Mouse (Mus musculus) embryo, embryonic 11 days (tissue): ENCODE data around the gene Cd34.

Experiments
- DNase-seq: peaks from one replicate; pipeline ENCODE4 v3.0.0-alpha.2; 2015

Cd34 gene

DNA sequence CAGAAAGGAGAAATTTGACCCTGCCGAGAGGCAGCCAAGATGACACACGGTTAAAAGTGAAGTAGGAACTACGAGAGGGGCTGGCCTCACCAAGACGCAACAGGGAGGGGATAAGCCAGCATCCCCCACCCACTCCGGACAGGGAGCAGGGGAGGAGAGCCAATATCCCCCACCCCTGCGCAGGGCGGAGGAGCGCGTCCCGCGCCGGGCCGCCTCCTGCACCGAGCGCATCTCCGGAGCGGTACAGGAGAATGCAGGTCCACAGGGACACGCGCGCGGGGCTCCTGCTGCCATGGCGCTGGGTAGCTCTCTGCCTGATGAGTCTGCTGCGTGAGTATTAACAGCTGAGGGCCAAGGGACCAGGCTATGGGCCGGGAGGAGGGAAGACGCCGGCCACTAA, at the start of gene Cd34:
TSS of gene Cd34 (plus strand) at position 105 of the 400 bp plus-strand sequence.
- peak; percentile 66 for DNase-seq

DNA sequence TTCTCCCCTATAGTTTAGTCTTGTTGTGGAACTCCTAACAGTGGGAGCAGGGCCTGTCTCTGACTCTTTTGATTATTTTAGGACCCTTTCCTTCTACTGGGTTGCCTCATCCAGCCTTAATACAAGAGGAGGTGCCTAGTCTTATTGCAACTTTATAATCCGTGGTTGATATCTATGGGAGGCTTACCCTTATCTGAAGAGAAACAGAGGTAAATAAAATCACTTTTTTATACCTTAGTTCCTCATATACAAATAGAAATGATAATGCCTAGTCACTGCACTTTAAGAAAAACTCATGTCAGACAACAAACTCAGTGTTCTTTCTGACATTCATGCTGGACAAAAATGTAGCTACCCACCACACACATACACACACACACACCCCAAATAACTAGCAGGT, 44.1 kb upstream of the Cd34 start:
- no peak for DNase-seq

DNA sequence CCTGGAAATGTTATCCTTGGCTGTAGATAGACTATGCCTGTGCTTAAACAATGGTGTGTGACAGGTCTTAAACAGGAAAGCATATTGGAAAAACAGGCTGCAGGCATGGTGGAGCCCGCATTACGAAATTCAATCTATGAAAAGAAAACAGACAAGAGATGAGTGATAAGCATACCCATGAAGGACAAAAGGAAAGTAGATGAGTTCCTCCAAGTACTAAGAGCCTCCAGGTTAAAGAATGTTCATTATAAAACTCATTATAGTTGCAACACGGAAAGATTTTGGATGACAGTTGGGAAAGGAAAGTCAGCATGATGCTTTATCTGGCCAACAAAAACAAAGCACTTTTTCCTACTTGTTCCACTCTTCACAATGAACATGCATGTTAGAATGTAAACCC, 43.3 kb upstream of the Cd34 start:
- no peak for DNase-seq

DNA sequence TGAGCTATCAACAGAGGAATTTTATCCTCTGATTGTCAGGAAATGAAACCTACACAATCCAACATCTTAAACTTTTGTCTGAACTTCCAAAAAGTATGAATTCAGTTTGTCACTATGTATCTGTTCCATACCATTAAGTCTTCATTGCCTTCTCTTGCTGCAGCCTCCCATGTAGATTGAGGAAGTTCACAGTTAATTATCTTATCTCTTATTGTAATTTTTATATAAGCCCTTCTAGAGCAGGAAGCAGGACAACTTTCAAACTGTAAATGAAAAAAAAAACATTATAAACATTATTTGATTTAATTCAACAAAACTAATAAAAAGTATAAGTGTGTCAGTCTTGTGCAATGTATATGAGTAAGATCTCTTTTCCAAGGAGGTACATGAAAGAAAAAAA, 37.5 kb upstream of the Cd34 start:
- DNase-seq, result no peak

DNA sequence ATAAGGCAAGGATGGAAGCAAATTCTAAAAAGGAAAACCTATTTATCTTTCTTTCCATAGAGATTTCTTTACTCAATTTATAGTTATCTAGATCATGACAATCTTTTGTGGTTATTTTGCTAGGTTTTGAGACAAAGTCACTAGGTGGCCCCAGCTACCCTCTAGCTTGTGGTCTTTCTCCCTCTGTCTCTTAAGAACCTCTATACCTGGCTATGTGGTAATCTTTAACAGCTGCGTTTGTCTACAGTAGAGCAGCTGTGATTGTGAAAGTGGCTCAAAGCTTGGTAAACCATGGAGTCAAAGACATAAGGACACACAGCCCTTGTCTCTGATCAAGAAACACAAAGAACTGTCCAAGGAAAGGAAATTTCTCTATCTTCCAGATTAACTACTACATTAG, 36.8 kb upstream of the Cd34 start:
- no peak for DNase-seq

DNA sequence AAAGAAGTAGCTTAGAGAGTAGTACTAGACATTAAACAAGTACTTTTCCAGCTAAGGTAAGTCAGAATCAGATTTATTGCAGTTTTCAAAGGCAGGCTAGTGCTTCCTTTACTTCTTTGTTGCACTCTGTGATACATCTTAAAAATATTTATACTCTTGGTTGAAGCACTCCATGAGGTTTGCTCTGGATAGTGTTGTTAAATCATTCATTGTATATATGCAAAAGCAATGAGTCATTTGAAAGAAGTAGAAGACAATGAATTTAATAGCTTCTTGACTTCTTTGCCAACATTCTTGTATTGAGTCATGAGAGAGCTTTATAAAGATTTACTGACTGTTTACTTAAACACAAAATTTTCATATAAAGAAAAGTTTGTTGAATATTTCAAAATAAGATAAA, 29.7 kb upstream of the Cd34 start:
- DNase-seq, result no peak

DNA sequence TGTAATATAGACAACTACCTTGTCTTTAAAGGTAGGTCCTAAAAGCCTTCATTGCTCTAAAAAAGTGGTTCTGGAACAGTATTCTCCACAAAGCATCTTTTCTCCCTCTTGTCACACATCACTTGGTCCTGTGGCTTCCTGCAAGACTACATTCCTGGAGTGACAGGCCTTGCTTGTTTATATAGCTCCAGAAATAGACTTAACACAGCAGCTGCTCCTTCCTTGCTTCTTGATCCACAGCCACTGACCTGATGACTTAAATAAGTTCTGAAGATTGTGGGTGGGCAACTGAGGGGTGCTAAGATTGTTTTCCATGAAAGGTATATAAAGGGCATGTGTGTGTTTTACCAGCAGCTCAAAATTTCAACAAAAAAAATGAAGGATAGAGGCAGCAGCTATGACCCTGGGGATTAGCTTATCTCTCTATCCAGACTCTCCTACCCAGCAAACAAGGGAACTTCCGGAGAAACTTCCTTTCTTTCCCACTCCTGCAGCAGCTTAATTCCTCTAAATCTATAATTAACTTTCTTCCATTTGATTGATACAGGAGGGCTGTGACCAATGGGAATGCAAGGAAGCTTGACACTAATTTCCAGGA, 12.8 kb upstream of the Cd34 start:
- no peak for DNase-seq

DNA sequence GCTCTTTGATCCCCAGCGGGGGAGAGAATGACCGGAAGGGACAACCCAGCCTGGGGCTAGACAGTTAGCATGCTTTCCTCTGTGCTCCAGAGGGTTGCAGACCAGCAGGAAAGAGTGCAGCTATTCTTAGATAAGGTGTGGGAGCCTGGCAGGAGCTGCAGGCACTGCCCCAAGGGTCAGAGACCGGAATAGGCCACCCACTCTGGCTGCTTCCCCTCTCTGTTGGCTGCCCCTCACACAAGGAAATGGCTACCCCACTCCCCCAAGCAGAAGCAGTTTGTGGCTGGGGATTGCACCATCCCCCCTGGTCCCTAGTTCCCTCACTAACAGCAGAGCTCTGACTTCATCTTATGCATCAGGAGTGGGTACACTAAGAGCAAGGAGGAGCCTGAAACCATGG, 10.7 kb upstream of the Cd34 start:
- no peak for DNase-seq

DNA sequence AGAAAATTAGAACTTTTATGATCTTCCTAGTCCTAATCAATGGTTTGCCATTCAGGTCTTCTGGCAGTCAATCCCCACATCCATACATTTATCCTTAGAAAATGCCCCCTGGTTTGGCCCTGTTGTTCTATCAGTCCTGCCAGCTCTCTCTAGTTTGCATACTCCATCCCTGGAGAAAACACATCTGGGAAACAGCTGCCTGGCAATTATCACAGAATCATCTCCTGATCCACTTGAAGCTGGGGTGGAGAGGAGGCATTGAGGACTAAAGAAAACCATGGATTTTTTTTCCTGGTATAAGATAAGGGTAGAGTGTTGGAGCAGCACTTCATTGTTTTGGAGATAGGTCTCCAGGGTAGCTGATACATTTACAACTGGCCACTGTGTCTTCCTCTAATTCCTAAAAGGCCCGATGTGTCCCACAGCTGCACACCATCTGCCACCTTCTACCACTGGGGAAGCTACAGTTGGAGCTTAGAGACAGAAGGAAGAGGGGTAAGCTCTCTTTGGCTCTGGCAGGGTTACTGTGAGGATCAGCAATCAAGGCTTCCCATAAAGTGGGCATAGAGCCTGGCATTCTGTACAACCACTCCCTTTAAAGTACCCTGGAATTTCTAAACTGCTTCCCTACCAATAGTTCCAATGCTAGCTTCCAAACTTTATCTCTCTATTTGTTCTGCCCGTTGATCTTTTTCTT, 9.2 kb upstream of the Cd34 start:
- DNase-seq, result no peak

DNA sequence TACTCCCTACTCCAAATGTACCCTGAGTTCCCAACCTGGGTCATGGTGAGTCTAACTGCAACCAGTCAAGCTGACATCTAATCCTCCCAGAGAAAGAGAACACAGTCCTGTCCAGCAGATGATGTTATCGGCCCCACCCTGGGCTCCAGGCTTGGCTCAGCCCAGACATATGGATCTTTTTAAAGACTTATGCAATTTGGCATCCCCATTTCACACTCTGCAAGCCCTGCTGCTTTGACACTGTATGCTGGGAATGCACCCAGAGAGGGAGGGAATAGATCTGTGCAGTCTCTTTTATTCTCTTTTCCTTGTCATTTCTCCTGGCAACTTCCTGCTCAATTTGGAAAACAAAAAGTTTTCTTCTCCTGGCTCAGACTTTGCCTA, 8.7 kb upstream of the Cd34 start:
- peak; percentile 23 for DNase-seq

DNA sequence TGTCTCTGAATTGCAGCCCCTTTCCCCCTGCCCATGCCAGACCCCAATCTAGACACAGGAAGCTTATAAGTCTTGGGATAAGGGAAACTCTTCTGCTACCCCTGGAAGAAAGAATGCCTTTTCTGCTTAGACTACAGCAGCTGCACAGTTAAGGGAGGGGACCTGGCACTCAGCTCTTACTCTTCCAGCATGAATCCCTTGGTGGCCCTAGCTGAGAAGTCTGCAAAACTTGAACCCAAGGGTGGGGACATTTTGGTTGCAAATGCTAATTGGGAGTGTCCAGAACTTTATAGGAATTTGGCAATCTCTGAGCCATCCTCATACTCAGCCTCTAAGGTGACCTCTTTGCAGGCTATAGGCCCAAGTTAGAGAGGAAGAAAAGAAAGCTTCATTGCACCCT, 7.9 kb upstream of the Cd34 start:
- DNase-seq, result no peak

DNA sequence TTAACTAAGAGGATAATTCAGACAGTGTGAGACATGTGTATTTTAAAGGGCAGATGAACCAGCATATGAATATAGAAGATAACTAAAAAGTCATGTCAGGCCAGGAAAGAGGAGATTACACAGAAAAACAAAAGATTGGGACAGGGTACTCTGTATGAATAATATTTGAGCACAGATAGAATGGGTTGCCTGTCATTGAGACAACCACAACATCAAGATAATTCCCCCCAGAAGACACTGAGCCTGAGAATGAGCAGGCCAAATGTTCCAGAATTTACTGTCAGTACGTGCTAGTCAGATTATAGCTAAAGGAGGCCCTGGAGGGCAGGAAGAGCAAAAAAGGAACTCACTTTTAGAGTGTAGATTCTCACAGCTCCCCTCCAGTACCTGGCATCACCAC, 3.3 kb upstream of the Cd34 start:
- no peak for DNase-seq

DNA sequence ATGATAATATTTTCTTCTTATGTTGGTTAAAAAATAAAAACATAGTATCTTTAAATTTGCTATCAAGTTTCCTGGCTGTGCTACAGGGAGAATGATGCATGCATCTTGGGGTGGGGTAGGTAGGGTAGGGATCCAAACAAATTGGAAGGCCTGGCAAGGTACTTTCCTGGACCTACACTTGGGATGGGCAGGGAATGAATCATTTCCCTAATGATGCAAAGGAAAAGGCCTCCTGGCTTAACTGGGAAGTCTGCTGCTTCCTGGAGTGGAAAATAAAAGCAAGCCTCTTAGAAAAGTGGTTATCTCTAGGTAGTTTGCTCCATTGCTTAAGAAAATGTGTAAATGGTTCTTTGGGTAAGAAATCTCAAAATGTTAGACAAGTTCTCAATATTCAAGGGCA, 2.9 kb downstream of the Cd34 start:
- no peak for DNase-seq

DNA sequence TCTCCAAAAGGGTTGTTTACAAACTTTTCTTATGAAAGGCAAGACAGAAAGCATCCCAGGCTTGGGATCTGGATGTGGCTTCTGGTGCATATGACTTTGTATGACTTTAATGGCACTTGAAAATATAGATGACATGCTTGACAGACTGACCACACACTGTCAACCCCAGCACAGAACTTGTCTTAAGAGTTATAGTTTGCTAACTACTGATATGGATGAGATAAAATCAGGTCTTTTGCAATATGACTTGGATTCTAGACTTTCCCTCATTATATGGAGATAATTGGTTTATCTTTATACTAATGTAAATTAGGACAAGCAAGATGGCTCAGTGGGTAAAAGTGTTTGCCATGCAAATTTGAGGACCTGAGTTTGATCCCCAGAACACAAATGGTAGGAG, 4.3 kb downstream of the Cd34 start:
- no peak for DNase-seq

DNA sequence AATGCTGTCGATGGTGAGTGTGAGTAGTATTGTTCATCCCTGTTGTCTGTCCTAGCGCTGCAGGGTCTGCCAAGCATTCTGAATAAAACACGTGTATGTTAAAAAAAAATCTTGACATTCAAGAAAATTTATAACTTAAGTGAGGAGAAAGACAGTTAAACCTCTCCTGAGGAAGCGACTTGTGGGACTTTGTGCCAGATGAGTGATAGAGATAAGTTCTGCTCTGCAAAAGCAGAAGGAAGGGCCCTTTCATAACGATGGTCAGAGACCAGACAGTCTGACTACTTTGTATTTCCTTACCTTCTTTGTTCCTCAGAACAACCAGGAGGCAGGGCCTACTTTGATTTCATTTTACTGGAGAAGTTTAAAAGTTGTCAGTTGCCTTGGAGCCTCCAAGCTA, 4.9 kb downstream of the Cd34 start:
- DNase-seq, result no peak

DNA sequence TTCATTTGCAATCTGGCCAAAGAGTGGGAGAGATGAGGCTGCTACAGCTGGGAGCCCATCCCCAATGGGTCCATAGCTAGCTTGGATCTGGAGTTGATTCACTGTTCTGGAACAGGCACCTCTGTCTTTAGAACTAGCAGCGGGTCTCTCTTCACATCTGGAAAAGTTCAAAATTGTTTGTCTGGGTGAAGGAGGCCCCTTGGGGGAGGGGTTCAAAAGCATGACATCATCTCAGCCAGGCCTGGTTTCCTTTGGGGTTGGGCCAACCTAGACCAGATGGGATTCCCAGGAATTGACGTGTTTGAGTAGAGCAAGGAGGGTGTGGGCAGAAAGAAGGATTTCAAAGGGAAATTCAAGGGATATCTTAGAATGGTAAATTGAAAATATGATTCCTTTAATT, 6.8 kb downstream of the Cd34 start:
- no peak for DNase-seq

DNA sequence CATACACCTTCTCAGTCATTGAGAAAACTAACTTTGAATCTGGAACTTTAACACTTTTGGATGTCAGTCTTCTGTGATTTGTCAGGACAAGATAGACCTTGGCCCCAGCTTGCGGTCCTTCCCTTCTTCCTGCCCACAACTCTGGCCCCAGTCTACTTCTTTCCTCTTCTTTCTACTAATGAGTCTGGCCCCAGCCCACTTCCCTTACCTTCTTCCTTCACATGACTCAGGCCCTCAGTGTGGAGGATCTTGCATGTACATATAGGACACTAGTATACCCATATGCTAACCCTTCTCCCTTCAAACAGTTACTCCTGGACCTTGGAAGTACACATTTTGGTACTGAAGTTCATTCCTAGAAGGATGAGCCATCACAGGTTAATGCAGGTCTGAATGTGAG, 7.8 kb downstream of the Cd34 start:
- DNase-seq, result no peak

DNA sequence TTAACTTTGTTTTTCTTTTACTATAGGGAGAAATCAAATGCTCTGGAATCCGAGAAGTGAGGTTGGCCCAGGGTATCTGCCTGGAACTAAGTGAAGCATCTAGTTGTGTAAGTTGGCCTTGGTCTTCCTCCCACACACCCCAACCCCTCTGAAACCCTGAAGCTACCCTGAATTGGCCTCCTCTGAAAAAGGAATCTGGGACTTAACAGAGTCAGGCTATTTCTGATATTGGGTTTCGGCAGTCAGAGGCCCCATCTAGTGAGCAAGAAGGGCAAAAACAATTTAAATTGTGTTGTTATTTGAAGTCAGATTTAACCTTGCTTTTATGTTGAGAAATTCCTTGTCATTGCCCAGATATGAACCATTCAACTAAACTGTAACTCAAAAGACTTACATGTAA, 12.3 kb downstream of the Cd34 start:
- DNase-seq, result peak; percentile 28

DNA sequence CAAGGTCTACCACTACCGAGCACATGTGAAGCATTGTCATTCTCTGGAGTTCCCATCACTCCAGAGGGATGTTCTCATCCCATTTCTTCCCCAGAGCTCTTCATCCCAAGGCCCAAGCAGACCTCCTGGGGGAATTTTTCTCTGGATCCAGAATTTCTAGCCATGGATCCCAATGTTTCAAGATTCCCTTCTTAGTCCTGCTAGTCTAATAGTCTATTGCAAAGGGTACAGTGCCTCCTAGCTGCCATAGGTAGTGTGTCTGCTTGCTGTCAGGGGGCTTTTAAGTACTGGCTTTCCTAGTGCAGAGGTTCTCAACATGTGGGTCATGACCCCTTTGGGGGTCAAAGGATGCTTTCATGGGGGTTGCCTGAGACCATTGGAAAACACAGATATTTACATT, 14.3 kb downstream of the Cd34 start:
- no peak for DNase-seq

DNA sequence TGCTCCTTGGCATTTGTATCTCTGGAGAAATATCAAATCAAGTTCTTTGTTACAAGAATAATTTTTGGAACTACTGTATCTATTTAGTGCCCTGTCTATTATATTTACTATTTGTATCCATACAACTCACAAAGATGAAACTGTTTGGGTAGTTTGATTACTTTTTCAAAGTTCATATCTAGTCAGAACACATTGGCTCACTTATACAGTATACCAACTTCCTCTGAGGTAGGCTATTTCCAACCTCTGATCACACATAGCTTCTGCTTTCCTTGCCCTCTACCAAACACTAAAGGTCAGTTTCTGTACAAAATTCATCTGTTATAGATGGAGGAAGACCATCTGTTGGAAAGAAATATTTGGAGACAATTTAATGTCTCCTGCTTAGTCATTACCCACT, 16.1 kb downstream of the Cd34 start:
- DNase-seq, result no peak

DNA sequence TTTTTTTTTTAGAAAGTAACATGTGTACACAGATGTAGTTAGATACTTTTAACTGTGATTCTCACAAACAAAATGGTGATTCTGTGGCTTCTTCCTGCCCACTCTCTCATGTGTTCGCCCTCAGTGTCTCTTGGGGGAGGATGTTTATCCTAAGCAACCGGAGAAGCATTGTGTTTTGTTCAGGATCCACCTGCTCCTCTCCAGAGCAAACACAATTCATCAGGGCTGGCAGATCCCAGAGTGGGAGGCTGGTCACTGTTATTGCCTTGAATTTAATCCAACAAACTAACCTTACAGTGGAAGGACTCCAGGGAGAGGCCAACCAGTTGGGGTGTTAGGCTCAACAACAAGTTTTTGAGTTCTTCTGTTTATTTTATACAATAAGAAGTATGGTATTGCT, 17.1 kb downstream of the Cd34 start:
- no peak for DNase-seq

DNA sequence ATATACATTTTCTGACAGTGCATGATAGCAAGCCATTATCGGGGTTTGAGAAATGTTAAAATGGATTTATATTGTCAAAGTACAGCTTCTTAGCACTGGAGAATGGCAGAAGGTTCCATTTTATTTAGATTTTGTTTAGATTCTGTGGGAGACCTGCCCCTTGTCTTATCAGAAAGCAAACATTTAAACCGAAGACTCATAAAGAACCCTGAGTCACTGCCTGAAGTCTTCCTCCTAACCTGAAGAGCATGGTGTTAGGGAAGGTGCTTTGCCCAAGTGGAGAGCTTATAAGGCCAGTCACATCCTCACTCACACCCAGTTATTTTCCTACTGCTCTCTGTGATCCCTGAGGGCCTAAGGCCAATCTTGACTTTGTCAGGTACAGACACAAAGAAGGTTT, 18.4 kb downstream of the Cd34 start:
- no peak for DNase-seq

DNA sequence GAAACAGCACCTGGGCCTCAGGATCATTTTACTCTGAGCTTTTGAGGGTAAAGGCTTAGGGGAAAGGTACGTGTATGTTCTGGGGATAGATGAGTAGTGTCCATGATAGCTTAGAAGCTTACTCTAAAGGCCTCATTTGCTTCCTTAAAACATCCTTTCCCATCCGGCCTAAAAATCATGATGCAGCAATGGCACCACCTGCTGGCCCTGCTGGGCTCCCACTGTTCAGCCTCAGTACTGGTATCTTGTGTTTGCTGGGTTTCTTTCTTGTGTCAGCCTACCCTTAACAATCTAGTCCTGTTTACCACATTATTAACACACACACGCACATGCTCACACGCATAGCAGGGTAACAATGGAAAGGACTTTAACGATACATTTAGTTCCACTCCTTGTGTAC, 23.6 kb downstream of the Cd34 start:
- peak; percentile 71 for DNase-seq

DNA sequence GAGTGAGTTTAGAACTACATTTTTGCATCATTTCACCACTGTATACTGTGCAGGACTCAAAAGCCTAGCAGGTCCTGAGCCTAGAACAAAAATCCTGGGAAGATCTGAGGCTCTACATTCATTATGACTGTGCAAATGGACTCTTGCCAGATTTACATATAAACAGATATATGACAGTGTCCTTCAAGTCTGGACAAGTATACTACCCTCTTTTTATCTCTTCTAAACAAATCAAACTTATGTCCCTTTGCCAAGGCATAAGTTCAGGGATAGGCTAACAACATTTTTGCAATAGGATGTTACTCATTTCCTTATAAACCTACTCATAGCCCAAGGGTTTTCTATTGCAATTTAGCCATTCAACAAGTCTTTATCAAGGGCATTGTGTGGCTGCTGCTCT, 24.1 kb downstream of the Cd34 start:
- DNase-seq, result no peak

DNA sequence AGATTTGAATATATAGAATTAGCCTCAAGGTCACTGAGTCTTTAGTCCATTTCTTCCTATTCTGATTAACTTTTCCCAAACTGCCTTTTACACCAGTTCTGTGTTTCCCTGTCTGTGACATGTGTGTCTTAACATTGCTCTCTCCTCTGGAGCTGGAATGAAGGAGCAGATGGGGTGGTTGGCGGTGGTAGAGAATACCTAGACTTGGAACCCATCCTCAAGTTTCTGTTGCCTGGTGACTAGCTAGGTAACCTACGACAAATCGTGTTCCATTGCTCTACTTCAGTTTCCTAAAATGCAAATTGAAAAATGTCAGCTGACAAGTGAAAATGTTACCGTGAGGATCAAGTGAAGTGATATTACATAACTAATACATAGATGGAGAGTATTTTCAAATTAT, 33.4 kb downstream of the Cd34 start:
- DNase-seq, result no peak

DNA sequence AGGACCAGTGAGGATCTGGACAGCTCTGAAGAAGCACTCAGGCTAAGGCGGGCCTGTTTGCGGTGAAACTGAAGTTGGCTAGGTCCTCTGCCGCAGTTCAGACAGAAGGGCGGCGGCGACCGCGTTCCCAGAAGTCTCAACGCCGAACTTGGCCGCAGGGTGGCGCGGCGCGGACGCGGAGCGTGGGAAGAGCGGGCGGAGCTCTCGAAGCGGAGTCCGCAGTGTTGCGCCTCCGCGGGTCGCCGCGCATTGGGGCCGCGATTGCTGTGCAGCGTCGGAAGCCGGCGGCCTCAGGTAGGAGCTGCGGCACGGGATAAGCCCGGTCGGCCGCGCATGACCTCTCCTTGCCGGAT, 37.5 kb downstream of the Cd34 start:
- DNase-seq, result peak; percentile 93
